Mouse (Mus musculus) bone marrow, adult 2 months (tissue): ENCODE results near the gene Bcl11a.

Experiments used
- CTCF ChIP-seq: fragments of 200-500 bp; IDR thresholded peaks from 2 replicates; pipeline ENCODE4 v1.5.1; 2011; ENCODE audit warnings: low read length, control low read depth; ENCODE audit not compliant: control insufficient read depth, insufficient read depth
- POLR2A ChIP-seq: fragments of 200-500 bp; IDR thresholded peaks from 2 replicates; pipeline ENCODE4 v1.6.1; 2011; ENCODE audit warnings: low read depth, mild to moderate bottlenecking, control low read depth, low read length, borderline replicate concordance; ENCODE audit not compliant: control insufficient read depth

DNA sequence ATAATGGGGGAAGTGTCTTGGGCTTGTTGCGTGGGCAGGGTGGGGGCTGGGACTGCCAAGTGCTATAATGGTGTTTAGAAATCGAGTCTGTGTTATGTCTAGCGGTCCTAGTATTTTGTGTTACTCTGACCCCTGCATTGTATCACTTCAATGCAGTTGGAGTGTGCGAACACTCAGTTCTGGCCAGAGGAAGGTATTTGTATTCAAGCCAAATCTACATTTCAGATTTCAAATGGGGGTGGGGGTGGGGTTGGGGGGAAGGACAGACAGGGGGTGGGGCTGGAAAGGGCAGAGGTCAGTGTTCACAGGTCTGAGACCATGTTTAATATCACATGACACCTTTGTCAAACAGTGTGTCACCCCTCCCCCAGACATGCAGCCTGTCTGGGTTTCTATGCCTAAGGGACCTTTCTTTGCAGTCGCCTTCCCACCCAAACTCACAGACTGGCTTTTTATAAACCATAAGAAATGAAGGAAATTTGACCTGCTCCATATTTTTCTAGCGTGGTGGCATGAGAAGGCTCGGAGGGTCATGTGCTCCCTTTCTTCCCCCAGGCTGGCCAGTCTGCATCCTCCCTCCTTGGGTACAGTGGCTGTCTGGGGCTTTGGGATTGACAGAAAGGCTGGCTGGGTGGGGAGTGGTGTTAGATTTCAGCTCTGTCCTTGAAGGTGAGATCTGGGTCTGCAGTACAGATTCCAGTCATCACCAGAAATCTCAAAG lies 124.9 kb downstream of the Bcl11a start:
- no peak for TF ChIP-seq POLR2A
- TF ChIP-seq CTCF, result no peak
